ENCODE assay signal across 7 mouse cellular contexts in genomic region chr3:94838631-94839030, GRCm38 (mm10). TPM values are rescaled to one million over a fixed set of nuclear protein-coding genes. Genes with fewer than 3 reads are reported as not detected.
DNase-seq lines count a peak whose midpoint lies in the region; ATAC-seq and TF ChIP-seq lines count a peak whose summit lies in the region.

No protein-coding gene starts in this region.

- peak overlapping the region; percentile 92 for H3K9ac ChIP-seq in forebrain, embryonic 11.5 days (ENCODE audit: low read length)
- H3K9ac ChIP-seq in hindbrain, embryonic 14.5 days = peak overlapping the region; percentile 74
- peak overlapping the region; percentile 94 for H3K9ac ChIP-seq in lung, postnatal 0 days (replicated peaks; ENCODE audit: low read depth)

- H3K4me3 ChIP-seq in forebrain, embryonic 11.5 days (ENCODE audit: low read depth, low read length) = peak overlapping the region; percentile 74
- H3K4me3 ChIP-seq in hindbrain, embryonic 14.5 days (replicated peaks; ENCODE audit: low read length) = peak overlapping the region; percentile 49
- H3K4me3 ChIP-seq in lung, postnatal 0 days (ENCODE audit: low read depth, low read length) = peak overlapping the region; percentile 88

- H3K9me3 ChIP-seq in forebrain, embryonic 11.5 days (ENCODE audit: control insufficient read depth, low read length) = no peaks in the 10 kb centered on the region
- H3K9me3 ChIP-seq in hindbrain, embryonic 14.5 days (ENCODE audit: control insufficient read depth, low read length) = no peaks in the 10 kb centered on the region
- H3K9me3 ChIP-seq in lung, postnatal 0 days (ENCODE audit: low read length) = no peaks in the 10 kb centered on the region

- WGBS in forebrain, embryonic 11.5 days = 24% methylated on average over 9 of the region's 9 CpGs
- WGBS in hindbrain, embryonic 14.5 days = 11% methylated on average over 9 of the region's 9 CpGs
- 5% methylated on average over 9 of the region's 9 CpGs for WGBS in lung, postnatal 0 days

- no peak for TF ChIP-seq EP300 in lung, postnatal 0 days (IDR thresholded peaks at IDR 0.05)

- no peak for ATAC-seq in forebrain, embryonic 11.5 days (replicated peaks; ENCODE audit: low FRiP score)
- ATAC-seq in hindbrain, embryonic 14.5 days (ENCODE audit: low FRiP score) = no peak
- no peak for ATAC-seq in lung, postnatal 0 days
- no peak for ATAC-seq in CD4-positive, CD25-positive, alpha-beta regulatory T cell, adult 4 months

- peak overlapping the region; percentile 97 for H3K27ac ChIP-seq in forebrain, embryonic 11.5 days (ENCODE audit: low read depth, low read length)
- peak overlapping the region; percentile 97 for H3K27ac ChIP-seq in hindbrain, embryonic 14.5 days
- H3K27ac ChIP-seq in lung, postnatal 0 days (ENCODE audit: low read length) = peak overlapping the region; percentile 99

- no peaks in the 10 kb centered on the region for H3K36me3 ChIP-seq in forebrain, embryonic 11.5 days (ENCODE audit: control insufficient read depth, insufficient read depth, low read length)
- no peaks in the 10 kb centered on the region for H3K36me3 ChIP-seq in hindbrain, embryonic 14.5 days (replicated peaks; ENCODE audit: control insufficient read depth, insufficient read depth)
- H3K36me3 ChIP-seq in lung, postnatal 0 days (ENCODE audit: insufficient read depth, low read length) = no peaks in the 10 kb centered on the region

- TF ChIP-seq CTCF in lung, postnatal 0 days (IDR thresholded peaks at IDR 0.05) = no peak

- H3K4me2 ChIP-seq in forebrain, embryonic 11.5 days (ENCODE audit: low read depth, low read length, severe bottlenecking) = peak overlapping the region; percentile 70
- H3K4me2 ChIP-seq in hindbrain, embryonic 14.5 days (replicated peaks) = peak overlapping the region; percentile 87
- H3K4me2 ChIP-seq in lung, postnatal 0 days (replicated peaks; ENCODE audit: low read depth, low read length) = peak overlapping the region; percentile 64

- H3K27me3 ChIP-seq in forebrain, embryonic 11.5 days (ENCODE audit: control insufficient read depth, insufficient read depth, low read length) = no peaks in the 10 kb centered on the region
- H3K27me3 ChIP-seq in hindbrain, embryonic 14.5 days (ENCODE audit: control insufficient read depth, insufficient read depth, low read length) = no peaks in the 10 kb centered on the region
- H3K27me3 ChIP-seq in lung, postnatal 0 days (replicated peaks; ENCODE audit: insufficient read depth, low read length) = no peaks in the 10 kb centered on the region

- peaks cover 2% of the 10 kb centered on the region; the same call in 1 of the 2 replicates for H3K4me1 ChIP-seq in forebrain, embryonic 11.5 days (replicated peaks; ENCODE audit: control insufficient read depth, insufficient read depth, low read length)
- peaks cover 23% of the 10 kb centered on the region for H3K4me1 ChIP-seq in hindbrain, embryonic 14.5 days (replicated peaks; ENCODE audit: control insufficient read depth, insufficient read depth, low read length)
- peaks cover 11% of the 10 kb centered on the region; the same call in 1 of the 2 replicates for H3K4me1 ChIP-seq in lung, postnatal 0 days (ENCODE audit: insufficient read depth, low read depth, low read length)

- peak; percentile 11 for DNase-seq in thymus, postnatal 4 days
- DNase-seq in thymus, postnatal 36 days = no peak
- no peak for DNase-seq in forebrain, embryonic 11.5 days (ENCODE audit: low spot score)
- DNase-seq in hindbrain, embryonic 14.5 days (ENCODE audit: low spot score) = no peak
- DNase-seq in lung, postnatal 0 days (ENCODE audit: low spot score) = peak; percentile 44
- DNase-seq in ovary, postnatal 36 days (ENCODE audit: low spot score) = no peak

RNA-seq across cellular contexts. Expression of gene Pogz, which starts 1.3 kb away (rescaled TPM):
- 26.1 and 30.2 TPM in 2 replicates for polyA plus RNA-seq in forebrain, embryonic 11.5 days (2014; fragmentation: Nextera tagmentation; extraction: Ambion mirVana)
- polyA plus RNA-seq in hindbrain, embryonic 14.5 days (2014; fragmentation: Nextera tagmentation; extraction: Ambion mirVana) = 23.8 and 24.1 TPM in 2 replicates
- 6.8 and 8.1 TPM in 2 replicates for polyA plus RNA-seq in lung, postnatal 0 days (2015; fragmentation: Nextera tagmentation; extraction: Ambion mirVana)
- 10 to 100 TPM; 21.3 to 22.0 TPM for polyA plus RNA-seq in CD4-positive, CD25-positive, alpha-beta regulatory T cell, adult 4 months (2017; shearing (Covaris generic))

RNA-seq across cellular contexts. Expression of gene Psmb4, which starts 48.1 kb away (rescaled TPM):
- 319 and 365 TPM in 2 replicates for polyA plus RNA-seq in forebrain, embryonic 11.5 days (2014; fragmentation: Nextera tagmentation; extraction: Ambion mirVana)
- polyA plus RNA-seq in hindbrain, embryonic 14.5 days (2014; fragmentation: Nextera tagmentation; extraction: Ambion mirVana) = 380 and 393 TPM in 2 replicates
- polyA plus RNA-seq in lung, postnatal 0 days (2015; fragmentation: Nextera tagmentation; extraction: Ambion mirVana) = 234 and 249 TPM in 2 replicates
- 100 to 1,000 TPM; 114 to 155 TPM for polyA plus RNA-seq in CD4-positive, CD25-positive, alpha-beta regulatory T cell, adult 4 months (2017; shearing (Covaris generic))

RNA-seq across cellular contexts. Expression of gene Cgn, which starts 52.3 kb away (rescaled TPM):
- 5.6 and 5.7 TPM in 2 replicates for polyA plus RNA-seq in forebrain, embryonic 11.5 days (2014; fragmentation: Nextera tagmentation; extraction: Ambion mirVana)
- 8.8 and 9.8 TPM in 2 replicates for polyA plus RNA-seq in hindbrain, embryonic 14.5 days (2014; fragmentation: Nextera tagmentation; extraction: Ambion mirVana)
- 29.6 and 37.6 TPM in 2 replicates for polyA plus RNA-seq in lung, postnatal 0 days (2015; fragmentation: Nextera tagmentation; extraction: Ambion mirVana)
- under 1 TPM in 1 of 2 experiments, not detected in 1; 0.26 TPM for polyA plus RNA-seq in CD4-positive, CD25-positive, alpha-beta regulatory T cell, adult 4 months (2017; shearing (Covaris generic))

Comparison
In these comparisons a context has a peak if more than half of its experiments do, and no peak if none do; other contexts are left out.
1. DNase-seq: peak in thymus, postnatal 4 days (single experiment) and lung, postnatal 0 days (single experiment); none in thymus, postnatal 36 days (0 of 2), forebrain, embryonic 11.5 days (single experiment), hindbrain, embryonic 14.5 days (single experiment) and ovary, postnatal 36 days (single experiment).
2. Peak in every context shown above with its lines, with median percentiles within 50 percentile points of each other: H3K27ac ChIP-seq, H3K4me2 ChIP-seq, H3K4me3 ChIP-seq and H3K9ac ChIP-seq.